Mouse (Mus musculus): ENCODE measurements around the gene Ttc19. TPM values are rescaled to one million over a fixed set of nuclear protein-coding genes. Genes with fewer than 3 reads are reported as not detected.

Gene Ttc19
- polyA plus RNA-seq, 1 experiment = 11.7 TPM

DNA sequence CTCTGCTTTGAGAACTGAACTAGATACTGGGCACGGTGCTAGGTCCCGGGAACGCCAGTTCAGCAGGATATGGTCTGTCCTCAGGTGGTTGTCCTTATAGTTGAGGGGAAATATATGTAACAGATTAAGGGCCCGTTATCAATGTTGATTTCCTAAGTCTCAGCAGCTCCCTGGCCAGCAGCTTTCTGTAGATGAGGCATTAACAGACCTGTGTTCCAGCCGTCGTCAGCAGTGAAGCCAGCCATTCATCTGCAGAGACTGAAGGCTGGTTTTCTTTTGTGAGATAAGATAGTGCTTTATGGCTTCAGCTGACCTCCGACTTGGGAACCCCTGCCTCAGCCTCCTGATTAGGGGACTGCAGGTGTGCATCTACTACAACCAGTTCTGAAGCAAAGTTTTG, 17.3 kb upstream of the Ttc19 start:
- Histone ChIP-seq H3K27ac (ENCODE audit: control insufficient read depth, insufficient read depth, low read length) (no peak overlapping the region), H3K4me3 (ENCODE audit: control insufficient read depth, insufficient read depth, low read length) (no peak overlapping the region), H3K27me3 (ENCODE audit: control insufficient read depth, insufficient read depth, low read length) (no peaks in the 10 kb centered on the region), H3K4me1 (replicated peaks; ENCODE audit: control insufficient read depth, insufficient read depth, low read length) (no peaks in the 10 kb centered on the region), H3K36me3 (ENCODE audit: control insufficient read depth, insufficient read depth, low read length) (no peaks in the 10 kb centered on the region)
- TF ChIP-seq POLR2A (IDR thresholded peaks at IDR 0.05; ENCODE audit: control insufficient read depth, extremely low read depth, insufficient read depth, low read length, poor library complexity) (no peak), CTCF (IDR thresholded peaks at IDR 0.05; ENCODE audit: borderline replicate concordance, control insufficient read depth, extremely low read depth, insufficient read depth, low read length, poor library complexity) (no peak)
- 96% methylated on average over 7 of the region's 7 CpGs for WGBS
- DNase-seq = no peak

DNA sequence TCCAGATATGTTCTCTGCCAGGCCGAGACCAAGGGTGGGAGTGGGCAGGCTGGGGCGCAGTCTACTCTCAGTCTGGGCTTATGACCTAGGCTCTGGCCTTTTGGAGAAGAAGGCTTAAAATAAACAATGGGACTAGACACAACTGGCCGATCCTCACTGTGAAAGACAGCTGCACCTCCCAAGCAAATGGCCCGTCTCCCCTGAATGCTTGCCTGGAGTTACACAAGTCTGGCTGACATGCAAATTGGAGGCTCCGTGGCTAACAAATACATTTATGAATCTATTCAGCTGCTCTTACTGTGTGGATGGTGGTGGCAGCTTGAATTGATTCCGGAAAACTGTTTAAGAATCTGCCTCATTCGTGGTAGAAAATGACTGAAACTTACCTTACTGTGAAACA, 15.6 kb upstream of the Ttc19 start:
- no peak for TF ChIP-seq CTCF (IDR thresholded peaks at IDR 0.05; ENCODE audit: borderline replicate concordance, control insufficient read depth, extremely low read depth, insufficient read depth, low read length, poor library complexity)
- no peak for TF ChIP-seq POLR2A (IDR thresholded peaks at IDR 0.05; ENCODE audit: control insufficient read depth, extremely low read depth, insufficient read depth, low read length, poor library complexity)
- DNase-seq = no peak
- Histone ChIP-seq H3K27me3 (ENCODE audit: control insufficient read depth, insufficient read depth, low read length) (no peaks in the 10 kb centered on the region), H3K4me3 (ENCODE audit: control insufficient read depth, insufficient read depth, low read length) (no peak overlapping the region), H3K36me3 (ENCODE audit: control insufficient read depth, insufficient read depth, low read length) (no peaks in the 10 kb centered on the region), H3K4me1 (replicated peaks; ENCODE audit: control insufficient read depth, insufficient read depth, low read length) (no peaks in the 10 kb centered on the region), H3K27ac (ENCODE audit: control insufficient read depth, insufficient read depth, low read length) (no peak overlapping the region)
- 97% methylated on average over 7 of the region's 7 CpGs for WGBS

- Histone ChIP-seq H3K4me1 (replicated peaks; ENCODE audit: control insufficient read depth, insufficient read depth, low read length) (no peaks in the 10 kb centered on the region), H3K36me3 (ENCODE audit: control insufficient read depth, insufficient read depth, low read length) (no peaks in the 10 kb centered on the region), H3K27ac (ENCODE audit: control insufficient read depth, insufficient read depth, low read length) (no peak overlapping the region), H3K27me3 (ENCODE audit: control insufficient read depth, insufficient read depth, low read length) (no peaks in the 10 kb centered on the region), H3K4me3 (ENCODE audit: control insufficient read depth, insufficient read depth, low read length) (no peak overlapping the region)
- 88% methylated on average over 17 of the region's 17 CpGs for WGBS
- no peak for TF ChIP-seq POLR2A (IDR thresholded peaks at IDR 0.05; ENCODE audit: control insufficient read depth, extremely low read depth, insufficient read depth, low read length, poor library complexity)
- no peak for TF ChIP-seq CTCF (IDR thresholded peaks at IDR 0.05; ENCODE audit: borderline replicate concordance, control insufficient read depth, extremely low read depth, insufficient read depth, low read length, poor library complexity)
- DNase-seq = no peak
These were observed 14.6 kb upstream of the Ttc19 start for GRCm38 (mm10) chr11:62266466-62267214.

GRCm38 (mm10) chr11:62268381-62268780, 12.9 kb upstream of the Ttc19 start:
- TF ChIP-seq POLR2A (IDR thresholded peaks at IDR 0.05; ENCODE audit: control insufficient read depth, extremely low read depth, insufficient read depth, low read length, poor library complexity) (no peak), CTCF (IDR thresholded peaks at IDR 0.05; ENCODE audit: borderline replicate concordance, control insufficient read depth, extremely low read depth, insufficient read depth, low read length, poor library complexity) (no peak)
- WGBS = 69% methylated on average over 8 of the region's 8 CpGs
- DNase-seq = no peak
- no peaks in the 10 kb centered on the region for H3K27me3 ChIP-seq (ENCODE audit: control insufficient read depth, insufficient read depth, low read length)
- H3K4me1 ChIP-seq (replicated peaks; ENCODE audit: control insufficient read depth, insufficient read depth, low read length) = no peaks in the 10 kb centered on the region
- H3K27ac ChIP-seq (ENCODE audit: control insufficient read depth, insufficient read depth, low read length) = no peak overlapping the region
- H3K36me3 ChIP-seq (ENCODE audit: control insufficient read depth, insufficient read depth, low read length) = no peaks in the 10 kb centered on the region
- H3K4me3 ChIP-seq (ENCODE audit: control insufficient read depth, insufficient read depth, low read length) = no peak overlapping the region

- Histone ChIP-seq H3K27ac (ENCODE audit: control insufficient read depth, insufficient read depth, low read length) (no peak overlapping the region), H3K27me3 (ENCODE audit: control insufficient read depth, insufficient read depth, low read length) (no peaks in the 10 kb centered on the region), H3K36me3 (ENCODE audit: control insufficient read depth, insufficient read depth, low read length) (no peaks in the 10 kb centered on the region), H3K4me1 (replicated peaks; ENCODE audit: control insufficient read depth, insufficient read depth, low read length) (no peaks in the 10 kb centered on the region), H3K4me3 (ENCODE audit: control insufficient read depth, insufficient read depth, low read length) (no peak overlapping the region)
- TF ChIP-seq POLR2A (IDR thresholded peaks at IDR 0.05; ENCODE audit: control insufficient read depth, extremely low read depth, insufficient read depth, low read length, poor library complexity) (no peak), CTCF (IDR thresholded peaks at IDR 0.05; ENCODE audit: borderline replicate concordance, control insufficient read depth, extremely low read depth, insufficient read depth, low read length, poor library complexity) (no peak)
- DNase-seq = no peak
- WGBS = 92% methylated on average over 12 of the region's 12 CpGs
These were observed 12.2 kb upstream of the Ttc19 start for GRCm38 (mm10) chr11:62269097-62269496.

- DNase-seq = no peak
- Histone ChIP-seq H3K27me3 (ENCODE audit: control insufficient read depth, insufficient read depth, low read length) (no peaks in the 10 kb centered on the region), H3K4me3 (ENCODE audit: control insufficient read depth, insufficient read depth, low read length) (no peak overlapping the region), H3K4me1 (replicated peaks; ENCODE audit: control insufficient read depth, insufficient read depth, low read length) (no peaks in the 10 kb centered on the region), H3K36me3 (ENCODE audit: control insufficient read depth, insufficient read depth, low read length) (no peaks in the 10 kb centered on the region), H3K27ac (ENCODE audit: control insufficient read depth, insufficient read depth, low read length) (no peak overlapping the region)
- no peak for TF ChIP-seq CTCF (IDR thresholded peaks at IDR 0.05; ENCODE audit: borderline replicate concordance, control insufficient read depth, extremely low read depth, insufficient read depth, low read length, poor library complexity)
- TF ChIP-seq POLR2A (IDR thresholded peaks at IDR 0.05; ENCODE audit: control insufficient read depth, extremely low read depth, insufficient read depth, low read length, poor library complexity) = no peak
- WGBS = 91% methylated on average over 5 of the region's 5 CpGs
These were observed 10.4 kb upstream of the Ttc19 start for GRCm38 (mm10) chr11:62270851-62271250.
